Mouse (Mus musculus) left cerebral cortex, adult 8-10 months (tissue): ENCODE measurements around the gene Gm3095. TPM values are rescaled to one million over a fixed set of nuclear protein-coding genes. Genes with fewer than 3 reads are reported as not detected.
"Not testable (repeated sequence)": the region's sequence is repeated elsewhere in the genome, so short reads cannot be mapped to it uniquely, and the experiment has no call there.

Source experiments
- DNase-seq, 2 experiments: peaks; one replicate each; pipeline ENCODE4 v3.0.0; 2022; ENCODE audit warnings: low spot score in 2 of 2
- total RNA-seq, 4 experiments: library from RNA; stranded (reverse); gene quantifications; 2 replicates each; pipeline ENCODE4 v1.2.4; 2022

Gene Gm3095
- under 1 TPM in 1 of 4 experiments, not detected in 3; 0.51 TPM for total RNA-seq

DNA sequence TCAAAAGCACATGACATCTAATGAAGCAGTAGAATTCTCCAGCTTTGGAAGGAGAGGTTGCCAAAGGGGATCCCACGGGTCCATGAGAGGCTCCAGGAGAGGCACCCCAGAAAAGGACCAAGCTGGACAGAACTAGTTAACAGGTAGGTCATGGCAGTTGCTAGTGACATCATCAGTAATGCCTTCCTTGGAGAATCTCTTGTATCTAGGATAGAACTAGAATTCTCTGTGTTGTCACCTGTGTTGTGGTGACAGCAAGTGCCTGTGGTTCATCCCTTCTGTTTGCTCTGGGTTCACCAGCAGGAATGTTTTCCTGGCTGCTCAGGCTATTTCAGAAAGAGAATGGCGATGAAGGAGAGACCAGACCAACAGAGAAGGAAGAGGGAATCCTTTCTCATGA lies at the start of gene Gm3095:
Gene Gm3095, plus strand, starts transcription at position 301 of the 400 bp plus-strand sequence.
- not testable (repeated sequence) for DNase-seq

- not testable (repeated sequence) for DNase-seq
Observed at GRCm38 (mm10) chr14:3931456-3931855, 31.9 kb upstream of the Gm3095 start, which contains the start of gene Gm3029. Gene Gm3029 (plus strand): TSS chr14:3931756.

DNA sequence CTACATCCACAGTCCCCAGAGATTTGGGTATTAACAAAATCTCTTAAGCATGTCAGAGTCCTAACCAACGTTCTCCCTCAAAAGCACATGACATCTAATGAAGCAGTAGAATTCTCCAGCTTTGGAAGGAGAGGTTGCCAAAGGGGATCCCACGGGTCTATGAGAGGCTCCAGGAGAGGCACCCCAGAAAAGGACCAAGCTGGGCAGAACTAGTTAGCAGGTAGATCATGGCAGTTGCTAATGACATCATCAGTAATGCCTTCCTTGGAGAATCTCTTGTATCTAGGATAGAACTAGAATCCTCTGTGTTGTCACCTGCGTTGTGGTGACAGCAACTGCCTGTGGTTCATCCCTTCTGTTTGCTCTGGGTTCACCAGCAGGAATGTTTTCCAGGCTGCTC lies 34.7 kb downstream of the Gm3095 start, which contains the start of gene Gm3099:
Gene Gm3099, plus strand, starts transcription at position 301 of the 400 bp plus-strand sequence.
- not testable (repeated sequence) for DNase-seq

Other genes starting within 250 kb of the Gm3095 start
- not detected for gene Gm3002, start 153.5 kb upstream of the Gm3095 start, total RNA-seq
- not detected for gene Gm3033, start 117.3 kb upstream of the Gm3095 start, total RNA-seq
- gene Gm2916, start 79.4 kb upstream of the Gm3095 start, total RNA-seq = not detected
- not detected for gene Gm3029, start 31.8 kb upstream of the Gm3095 start, total RNA-seq
- gene Gm3099, start 34.8 kb downstream of the Gm3095 start, total RNA-seq = not detected
- gene Gm5796, start 60.4 kb downstream of the Gm3095 start, total RNA-seq = 1 to 10 TPM; 2.1 to 4.4 (median 3.8) TPM
- gene Gm3115, start 120.6 kb downstream of the Gm3095 start, total RNA-seq = under 1 TPM in 2 of 4 experiments, not detected in 2; 0.21 to 0.46 TPM
- 1 to 10 TPM in 3 of 4 experiments, under 1 TPM in 1; 0.91 to 5.0 (median 2.4) TPM for gene Gm8108, start 147.0 kb downstream of the Gm3095 start, total RNA-seq
- gene Gm3127, start 201.5 kb downstream of the Gm3095 start, total RNA-seq = not detected
- gene Gm2974, start 219.0 kb downstream of the Gm3095 start, total RNA-seq = under 1 TPM in 2 of 4 experiments, not detected in 2; 0.51 to 0.91 TPM